Mouse (Mus musculus) midbrain, postnatal 0 days (tissue): ENCODE data around the gene Spata31d1a. TPM values are rescaled to one million over a fixed set of nuclear protein-coding genes. Genes with fewer than 3 reads are reported as not detected.

Experiments
- ATAC-seq: fragments of 200-750 bp; cut with Nextera tagmentation; 2 replicates; pipeline ENCODE4 v1.8.0; 2017; ENCODE audit warnings: moderate number of reproducible peaks, mild to moderate bottlenecking, moderate TSS enrichment, moderate library complexity; ENCODE audit not compliant: low FRiP score
- DNase-seq: peaks from one replicate; pipeline ENCODE4 v3.0.0-alpha.2; 2015; ENCODE audit warnings: low spot score
- H3K27ac ChIP-seq: fragments of 300-500 bp; sonication (generic); 2 replicates; pipeline ENCODE4 v1.5.1; 2014; ENCODE audit warnings: low read depth, mild to moderate bottlenecking, low read length, mixed read lengths
- H3K27me3 ChIP-seq: fragments of 300-500 bp; sonication (generic); 2 replicates; pipeline ENCODE4 v1.6.1; 2014; ENCODE audit warnings: low read length, control low read depth, mixed read lengths; ENCODE audit not compliant: insufficient read depth
- H3K36me3 ChIP-seq: fragments of 300-500 bp; sonication (generic); 2 replicates; pipeline ENCODE4 v1.6.1; 2014; ENCODE audit warnings: low read length, control low read depth, mixed read lengths; ENCODE audit not compliant: insufficient read depth
- H3K4me1 ChIP-seq: fragments of 300-500 bp; sonication (generic); 2 replicates; pipeline ENCODE4 v1.6.1; 2014; ENCODE audit warnings: mild to moderate bottlenecking, control low read depth, antibody characterized with exemption, low read length, mixed read lengths; ENCODE audit not compliant: insufficient read depth
- H3K4me2 ChIP-seq: fragments of 300-500 bp; sonication (generic); 2 replicates; pipeline ENCODE4 v1.6.1; 2014; ENCODE audit warnings: low read depth, mild to moderate bottlenecking, low read length, mixed read lengths; ENCODE audit not compliant: poor library complexity, severe bottlenecking
- H3K4me3 ChIP-seq: fragments of 300-500 bp; sonication (generic); 2 replicates; pipeline ENCODE4 v1.5.1; 2014; ENCODE audit warnings: low read depth, mild to moderate bottlenecking, low read length, moderate library complexity
- H3K9ac ChIP-seq: fragments of 300-500 bp; sonication (generic); replicated peaks from 2 replicates; pipeline ENCODE4 v1.6.1; 2014; ENCODE audit warnings: mild to moderate bottlenecking, low read length, moderate library complexity, mixed read lengths; ENCODE audit not compliant: poor library complexity, severe bottlenecking
- H3K9me3 ChIP-seq: fragments of 300-500 bp; sonication (generic); 2 replicates; pipeline ENCODE4 v1.6.1; 2016; ENCODE audit warnings: low read length, control low read depth
- CTCF ChIP-seq: IDR thresholded peaks from 2 replicates; pipeline ENCODE4 v1.5.1; 2016; ENCODE audit warnings: antibody characterized with exemption, mild to moderate bottlenecking
- WGBS: fragments of 180-500 bp; shearing (Covaris S2); extraction: QIAGEN DNeasy Blood & Tissue Kit; methylation state at CpG from one replicate; pipeline ENCODE4 v1.1.7; 2014; 5-methylcytosine and 5-hydroxymethylcytosine counted together
- polyA plus RNA-seq: library from polyadenylated mRNA; unstranded; fragments of >200 nt; fragmentation: Nextera tagmentation; extraction: Ambion mirVana; gene quantifications from 2 replicates; pipeline ENCODE4 v1.2.1, GENCODE M21; 2015
- total RNA-seq: library from RNA; depleted of rRNA; stranded (reverse); fragments of >200 nt; gene quantifications from 2 replicates; pipeline ENCODE4 v1.2.3, GENCODE M21; 2014

Spata31d1a gene
- total and polyA plus RNA-seq, 2 experiments from 2014 or later, result not detected

- under 1% methylated on average over 45 of the region's 61 CpGs for WGBS
- H3K4me2 ChIP-seq, result peak within 1 kb of the TSS; percentile 73
- no peaks in the 10 kb centered on the region for H3K4me1 ChIP-seq
- H3K36me3 ChIP-seq, result no peaks in the 10 kb centered on the region
- H3K27me3 ChIP-seq, result no peaks in the 10 kb centered on the region
- peak within 1 kb of the TSS; percentile 62 for H3K27ac ChIP-seq
- no peak for TF ChIP-seq CTCF
- peak within 1 kb of the TSS; percentile 82 for H3K4me3 ChIP-seq
- peak; percentile 49 for DNase-seq
- H3K9me3 ChIP-seq, result no peaks in the 10 kb centered on the region
- H3K9ac ChIP-seq, result peak within 1 kb of the TSS; percentile 71
- ATAC-seq, result peak; percentile 72
Observed at GRCm38 (mm10) chr13:59675151-59676011, 34.7 kb downstream of the Spata31d1a start, which contains the start of gene Golm1. Gene Golm1 (minus strand): TSS chr13:59675811.

DNA sequence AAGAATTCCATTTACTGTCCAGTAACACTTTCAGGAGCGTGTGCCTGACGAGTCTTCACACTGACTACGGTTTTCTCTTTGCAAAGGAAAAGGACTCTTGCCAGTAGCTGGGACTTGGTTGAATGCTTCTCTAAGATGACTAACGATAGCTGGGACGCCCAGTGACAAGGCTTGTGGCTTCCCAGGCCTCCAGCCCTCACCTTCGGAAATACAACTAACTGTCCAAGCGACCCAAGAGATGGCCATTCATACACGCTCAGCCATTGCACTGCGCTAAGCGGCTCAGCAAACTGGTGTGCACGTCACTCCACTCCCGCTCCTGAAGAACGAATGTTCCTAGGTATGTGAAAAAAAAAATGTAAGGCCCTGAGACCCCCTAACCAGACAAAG is 35.4 kb downstream of the Spata31d1a start:
- no peak for DNase-seq
- Histone ChIP-seq H3K4me2 (peak overlapping the region; percentile 73), H3K27me3 (no peaks in the 10 kb centered on the region), H3K27ac (0 out of 2 replicates have a peak overlapping the region, but pooled peaks have one; percentile 62), H3K4me1 (no peaks in the 10 kb centered on the region), H3K4me3 (peak overlapping the region; percentile 82), H3K36me3 (no peaks in the 10 kb centered on the region), H3K9me3 (no peaks in the 10 kb centered on the region), H3K9ac (peak overlapping the region; percentile 71)
- TF ChIP-seq CTCF, result no peak
- no peak for ATAC-seq
- WGBS, result under 1% methylated on average over 13 of the region's 13 CpGs

DNA sequence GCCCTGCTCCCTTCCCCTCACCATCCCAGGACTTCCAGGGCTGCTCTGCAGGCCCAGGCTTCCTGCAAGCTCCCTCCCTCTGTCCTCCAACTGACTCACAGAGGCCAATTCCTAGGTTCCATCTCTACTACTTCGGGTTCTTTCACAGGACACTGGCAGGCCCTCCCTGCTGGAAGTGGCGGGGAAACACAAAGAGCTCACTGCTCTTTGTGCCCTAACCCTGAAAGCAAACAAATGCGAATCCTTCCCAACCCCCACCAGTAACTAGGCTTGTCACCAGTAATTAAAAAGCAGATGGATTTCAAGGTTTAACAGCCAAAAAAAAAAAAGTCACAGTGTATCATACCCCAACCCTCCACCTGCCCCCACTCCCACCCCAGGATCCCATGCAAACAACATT is 35.9 kb downstream of the Spata31d1a start:
- ATAC-seq (no peak), DNase-seq (no peak)
- Histone ChIP-seq H3K4me2 (peak overlapping the region; percentile 73), H3K9me3 (no peaks in the 10 kb centered on the region), H3K4me1 (no peaks in the 10 kb centered on the region), H3K9ac (no peak overlapping the region), H3K4me3 (no peak overlapping the region; the same call in 1 of the 2 replicates), H3K36me3 (no peaks in the 10 kb centered on the region), H3K27ac (no peak overlapping the region), H3K27me3 (no peaks in the 10 kb centered on the region)
- no peak for TF ChIP-seq CTCF
- WGBS, result 13% methylated on average over 3 of the region's 3 CpGs

GRCm38 (mm10) chr13:59673597-59673996 is 36.5 kb downstream of the Spata31d1a start:
- no peak for TF ChIP-seq CTCF
- H3K4me3 ChIP-seq, result no peak overlapping the region
- no peak for ATAC-seq
- no peaks in the 10 kb centered on the region for H3K36me3 ChIP-seq
- H3K4me1 ChIP-seq, result no peaks in the 10 kb centered on the region
- H3K4me2 ChIP-seq, result peak overlapping the region; percentile 28; the same call in 1 of the 2 replicates
- no peak overlapping the region for H3K27ac ChIP-seq
- H3K27me3 ChIP-seq, result no peaks in the 10 kb centered on the region
- no peaks in the 10 kb centered on the region for H3K9me3 ChIP-seq
- 27% methylated on average over 7 of the region's 7 CpGs for WGBS
- no peak for DNase-seq
- no peak overlapping the region for H3K9ac ChIP-seq

DNA sequence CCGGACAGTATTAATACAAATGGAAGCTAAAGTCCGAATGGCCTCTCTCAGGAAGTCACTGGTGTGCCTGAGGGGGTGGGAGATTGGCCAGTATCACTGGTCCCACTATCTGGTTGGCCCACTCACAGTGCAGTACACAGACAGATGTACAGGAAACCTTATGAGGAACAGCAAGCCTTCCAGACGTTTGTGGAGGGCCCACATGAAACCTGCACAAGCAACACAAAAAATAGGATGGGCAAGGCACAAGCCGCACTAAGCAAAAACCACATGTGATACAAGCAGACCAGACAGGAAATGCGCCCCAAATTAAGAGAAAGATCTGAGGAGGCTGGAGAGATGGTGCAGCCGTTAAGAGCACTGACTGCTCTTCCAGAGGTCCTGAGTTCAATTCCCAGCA is 37.9 kb downstream of the Spata31d1a start:
- 69% methylated on average over 6 of the region's 6 CpGs for WGBS
- no peak overlapping the region for H3K27ac ChIP-seq
- no peak for ATAC-seq

DNA sequence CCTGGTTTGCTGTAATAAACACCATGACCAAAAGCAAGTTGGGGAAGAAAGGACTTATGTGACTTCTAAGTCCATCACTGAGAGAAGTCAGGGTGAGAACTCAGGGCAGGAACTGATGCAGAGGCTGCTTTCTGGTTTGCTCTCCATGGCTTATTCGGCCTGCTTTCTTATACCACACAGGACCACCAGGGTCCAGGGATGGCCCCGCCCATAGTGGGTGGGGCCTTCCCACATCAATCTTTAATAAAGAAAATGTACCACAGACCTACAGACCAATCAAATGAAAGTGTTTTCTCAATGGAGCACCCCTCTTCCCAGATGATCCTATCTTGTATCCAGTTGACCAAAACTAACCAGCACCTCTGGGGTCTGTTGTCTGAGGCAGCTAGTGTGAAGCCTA is 38.6 kb downstream of the Spata31d1a start:
- 50% methylated on average over 2 of the region's 2 CpGs for WGBS

More for the DNA sequence above, 37.9 kb downstream of the Spata31d1a start:
- Histone ChIP-seq H3K27me3 (no peaks in the 10 kb centered on the region), H3K9me3 (no peaks in the 10 kb centered on the region), H3K36me3 (no peaks in the 10 kb centered on the region), H3K9ac (no peak overlapping the region), H3K4me2 (no peak overlapping the region), H3K4me1 (no peaks in the 10 kb centered on the region), H3K4me3 (no peak overlapping the region)
- DNase-seq, result no peak
- TF ChIP-seq CTCF, result no peak

More for the DNA sequence above, 38.6 kb downstream of the Spata31d1a start:
- no peak overlapping the region for H3K4me3 ChIP-seq
- ATAC-seq (no peak), DNase-seq (no peak)
- TF ChIP-seq CTCF, result no peak
- H3K9me3 ChIP-seq, result no peaks in the 10 kb centered on the region
- no peaks in the 10 kb centered on the region for H3K36me3 ChIP-seq
- H3K9ac ChIP-seq, result no peak overlapping the region
- H3K27ac ChIP-seq, result no peak overlapping the region
- H3K27me3 ChIP-seq, result no peaks in the 10 kb centered on the region
- no peaks in the 10 kb centered on the region for H3K4me1 ChIP-seq
- H3K4me2 ChIP-seq, result no peak overlapping the region
